Mouse (Mus musculus) C2C12 (cell line): ENCODE measurements at regions not wholly inside any gene's neighbourhood (a gene's known extent, or its start where the extent isn't known, plus 50 kb on each side); places are given as distances from the start of the nearest gene placed in this dataset.

Source experiments
- H3K27me3 ChIP-seq: one replicate; pipeline ENCODE4 v1.6.1; 2011; ENCODE audit not compliant: control insufficient read depth, insufficient read depth, insufficient read length
- H3K36me3 ChIP-seq: one replicate; pipeline ENCODE4 v1.6.1; 2011; ENCODE audit not compliant: control insufficient read depth, insufficient read depth
- H3K4me3 ChIP-seq: one replicate; pipeline ENCODE4 v1.5.1; 2011; ENCODE audit warnings: mild to moderate bottlenecking, control low read depth; ENCODE audit not compliant: poor library complexity, insufficient read depth, severe bottlenecking
- H3K79me2 ChIP-seq: one replicate; pipeline ENCODE4 v1.6.1; 2011; ENCODE audit not compliant: control insufficient read depth, insufficient read depth
- H3K79me3 ChIP-seq: one replicate; pipeline ENCODE4 v1.6.1; 2011; ENCODE audit warnings: low read depth, control low read depth
- H3ac ChIP-seq: one replicate; pipeline ENCODE3; 2011; ENCODE audit warnings: low read depth; ENCODE audit not compliant: control insufficient read depth, insufficient read length
- CEBPB ChIP-seq: IDR thresholded peaks from one replicate; pipeline ENCODE4 v1.6.1; 2011; ENCODE audit warnings: low read depth, mild to moderate bottlenecking, control low read depth, moderate library complexity
- CTCF ChIP-seq: IDR thresholded peaks from one replicate; pipeline ENCODE4 v1.5.1; 2011; ENCODE audit not compliant: control insufficient read depth, insufficient read depth, insufficient read length
- FOSL1 ChIP-seq: IDR thresholded peaks from one replicate; pipeline ENCODE4 v1.8.0; 2011; ENCODE audit warnings: mild to moderate bottlenecking, low read length; ENCODE audit not compliant: poor library complexity, insufficient read depth, severe bottlenecking
- MAX ChIP-seq: IDR thresholded peaks from one replicate; pipeline ENCODE4 v1.6.1; 2011; ENCODE audit warnings: mild to moderate bottlenecking, control low read depth
- MYOD1 ChIP-seq: IDR thresholded peaks from one replicate; pipeline ENCODE4 v1.6.1; 2011; ENCODE audit warnings: low read depth; ENCODE audit not compliant: control insufficient read depth, insufficient read length
- MYOG ChIP-seq: IDR thresholded peaks from one replicate; pipeline ENCODE4 v1.6.1; 2011; ENCODE audit not compliant: control insufficient read depth, insufficient read length; ENCODE audit errors: extremely low read depth
- USF1 ChIP-seq: IDR thresholded peaks from one replicate; pipeline ENCODE4 v1.6.1; 2011; ENCODE audit warnings: low read depth, mild to moderate bottlenecking, control low read depth, moderate library complexity

- Histone ChIP-seq H3K36me3 (no peaks in the 10 kb centered on the region), H3ac (no peak overlapping the region), H3K27me3 (no peaks in the 10 kb centered on the region), H3K4me3 (no peak overlapping the region), H3K79me3 (no peaks in the 10 kb centered on the region), H3K79me2 (no peaks in the 10 kb centered on the region)
- no peak for TF ChIP-seq USF1
- TF ChIP-seq CEBPB = no peak
- TF ChIP-seq CTCF = no peak
- TF ChIP-seq FOSL1 = no peak
- TF ChIP-seq MYOD1 = no peak
- no peak for TF ChIP-seq MAX
- no peak for TF ChIP-seq MYOG
Measured at GRCm38 (mm10) chr1:124845681-124846080, 589.8 kb downstream of the Actr3 start.

DNA sequence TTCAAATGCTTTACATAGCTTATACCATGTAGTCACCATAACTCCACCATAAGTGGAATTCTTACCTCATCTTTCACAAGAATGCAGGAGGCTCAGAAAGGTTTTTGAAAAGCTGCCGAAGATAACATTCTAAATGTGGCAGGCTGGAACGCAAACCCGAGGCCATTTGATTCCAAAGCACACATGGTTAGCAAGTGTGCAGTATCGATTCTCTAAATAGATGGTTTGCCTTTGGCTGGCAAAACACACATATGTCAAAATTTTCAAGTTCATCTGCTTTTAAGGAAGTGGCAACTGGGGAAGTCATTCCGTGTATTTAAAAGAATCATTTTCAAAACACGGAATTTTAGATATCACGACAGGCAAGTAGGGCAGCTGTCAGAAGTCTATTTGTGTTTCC, 609.8 kb downstream of the Actr3 start:
- H3ac ChIP-seq = no peak overlapping the region
- no peak overlapping the region for H3K4me3 ChIP-seq
- no peaks in the 10 kb centered on the region for H3K36me3 ChIP-seq
- TF ChIP-seq CTCF = no peak
- no peak for TF ChIP-seq FOSL1
- no peak for TF ChIP-seq MYOG
- no peak for TF ChIP-seq MYOD1
- TF ChIP-seq CEBPB = no peak
- TF ChIP-seq MAX = no peak
- TF ChIP-seq USF1 = no peak
- no peaks in the 10 kb centered on the region for H3K27me3 ChIP-seq
- H3K79me3 ChIP-seq = no peaks in the 10 kb centered on the region
- no peaks in the 10 kb centered on the region for H3K79me2 ChIP-seq

GRCm38 (mm10) chr1:124793026-124793425, 642.5 kb downstream of the Actr3 start:
- Histone ChIP-seq H3K79me3 (no peaks in the 10 kb centered on the region), H3K36me3 (no peaks in the 10 kb centered on the region), H3K27me3 (no peaks in the 10 kb centered on the region), H3K4me3 (no peak overlapping the region), H3K79me2 (no peaks in the 10 kb centered on the region), H3ac (no peak overlapping the region)
- no peak for TF ChIP-seq CTCF
- no peak for TF ChIP-seq MYOD1
- TF ChIP-seq MYOG = no peak
- no peak for TF ChIP-seq FOSL1
- TF ChIP-seq CEBPB = no peak
- no peak for TF ChIP-seq USF1
- TF ChIP-seq MAX = no peak

- TF ChIP-seq USF1 (no peak), CEBPB (no peak), MYOG (no peak), CTCF (no peak), MYOD1 (no peak), MAX (no peak), FOSL1 (no peak)
- no peaks in the 10 kb centered on the region for H3K27me3 ChIP-seq
- H3K79me2 ChIP-seq = no peaks in the 10 kb centered on the region
- no peaks in the 10 kb centered on the region for H3K36me3 ChIP-seq
- no peak overlapping the region for H3ac ChIP-seq
- no peaks in the 10 kb centered on the region for H3K79me3 ChIP-seq
- H3K4me3 ChIP-seq = no peak overlapping the region
Measured at GRCm38 (mm10) chr1:124790646-124791045, 644.9 kb downstream of the Actr3 start.

GRCm38 (mm10) chr1:124790130-124790529, 645.4 kb downstream of the Actr3 start:
- no peak for TF ChIP-seq CEBPB
- TF ChIP-seq FOSL1 = no peak
- TF ChIP-seq USF1 = no peak
- TF ChIP-seq MYOG = no peak
- no peak for TF ChIP-seq MAX
- no peak for TF ChIP-seq MYOD1
- no peak for TF ChIP-seq CTCF
- H3K36me3 ChIP-seq = no peaks in the 10 kb centered on the region
- H3ac ChIP-seq = no peak overlapping the region
- H3K4me3 ChIP-seq = no peak overlapping the region
- H3K79me3 ChIP-seq = no peaks in the 10 kb centered on the region
- H3K27me3 ChIP-seq = no peaks in the 10 kb centered on the region
- no peaks in the 10 kb centered on the region for H3K79me2 ChIP-seq

DNA sequence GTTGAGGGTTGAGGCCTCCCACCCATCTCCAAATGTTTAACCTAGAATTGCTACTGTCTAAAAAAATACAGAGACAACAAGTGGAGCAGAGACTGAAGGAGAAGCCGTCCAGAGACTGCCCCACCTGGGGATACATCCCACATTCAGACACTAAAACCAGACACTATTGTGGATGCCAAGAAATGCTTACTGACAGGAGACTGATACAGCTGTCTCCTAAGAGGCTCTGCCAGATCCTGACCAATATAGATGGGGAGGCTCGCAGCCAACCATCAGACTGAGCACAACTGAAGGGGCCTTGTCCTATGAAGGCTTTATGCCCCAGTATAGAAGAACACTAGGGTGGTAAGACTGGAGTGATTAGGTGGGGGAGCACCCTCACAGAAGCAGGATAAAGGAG, 652.5 kb downstream of the Actr3 start:
- no peak overlapping the region for H3ac ChIP-seq
- no peaks in the 10 kb centered on the region for H3K36me3 ChIP-seq
- no peak for TF ChIP-seq MYOD1
- no peak for TF ChIP-seq MYOG
- TF ChIP-seq FOSL1 = no peak
- TF ChIP-seq CTCF = no peak
- no peak for TF ChIP-seq CEBPB
- H3K79me2 ChIP-seq = no peaks in the 10 kb centered on the region
- H3K4me3 ChIP-seq = no peak overlapping the region
- no peaks in the 10 kb centered on the region for H3K79me3 ChIP-seq
- no peaks in the 10 kb centered on the region for H3K27me3 ChIP-seq
